Mouse (Mus musculus) CH12.LX (cell line): ENCODE measurements at regions not wholly inside any gene's neighbourhood (a gene's known extent, or its start where the extent isn't known, plus 50 kb on each side); places are given as distances from the start of the nearest gene placed in this dataset.
A peak's percentile ranks its signal among the peaks of the same experiment; 100 is the strongest.

ENCODE experiments used
- CTCF ChIP-seq, 2 experiments: IDR thresholded peaks in 1 of 2; conservative IDR thresholded peaks in 1 of 2; 2 replicates each; pipeline ENCODE4 v1.5.1; 2011 to 2012; ENCODE audit warnings: low read depth in 2 of 2, low read length in 2 of 2, improper control_type of control experiment in 1 of 2, inconsistent platforms in 1 of 2, mild to moderate bottlenecking in 1 of 2, moderate library complexity in 1 of 2
- E2F4 ChIP-seq: IDR thresholded peaks from 2 replicates; pipeline ENCODE4 v1.6.1; 2011; ENCODE audit warnings: low read depth, low read length, improper control_type of control experiment; ENCODE audit not compliant: insufficient replicate concordance
- ELF1 ChIP-seq: IDR thresholded peaks from 2 replicates; pipeline ENCODE4 v1.6.1; 2014; ENCODE audit warnings: low read depth, mild to moderate bottlenecking, inconsistent platforms, low read length, improper control_type of control experiment
- ETS1 ChIP-seq: conservative IDR thresholded peaks from 2 replicates; pipeline ENCODE4 v1.6.1; 2012; ENCODE audit warnings: low read depth, mild to moderate bottlenecking, inconsistent platforms, low read length, improper control_type of control experiment, moderate library complexity
- HCFC1 ChIP-seq: IDR thresholded peaks from 2 replicates; pipeline ENCODE4 v1.6.1; 2012; ENCODE audit warnings: low read depth, mild to moderate bottlenecking, inconsistent platforms, low read length, improper control_type of control experiment
- MAX ChIP-seq: IDR thresholded peaks from 2 replicates; pipeline ENCODE4 v1.6.1; 2011; ENCODE audit warnings: low read length, improper control_type of control experiment
- POLR2A ChIP-seq: IDR thresholded peaks from 2 replicates; pipeline ENCODE4 v1.6.1; 2011; ENCODE audit warnings: low read depth, mild to moderate bottlenecking, improper control_type of control experiment, low read length
- SMC3 ChIP-seq: IDR thresholded peaks from 2 replicates; pipeline ENCODE4 v1.6.1; 2011; ENCODE audit warnings: low read depth, low read length, improper control_type of control experiment

DNA sequence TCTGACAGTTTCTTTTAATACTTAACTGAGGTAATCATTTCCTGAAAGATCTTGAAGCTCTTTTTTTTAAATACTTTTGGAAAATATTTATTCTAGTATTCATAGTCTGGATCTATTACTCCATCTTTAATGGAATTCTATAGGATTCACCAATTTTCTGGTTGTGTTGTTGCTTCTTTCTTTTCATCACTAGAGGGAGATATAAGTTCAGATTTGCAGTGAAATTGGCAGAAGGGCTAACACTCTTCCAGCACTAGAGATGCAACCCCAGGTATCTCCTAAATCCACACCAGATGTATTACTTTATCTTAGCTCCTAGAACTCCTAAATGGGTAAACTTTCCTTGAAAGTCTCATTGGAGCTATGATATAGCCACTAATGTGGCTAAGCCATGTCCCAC lies 99.4 kb upstream of the Vgll3 start:
- TF ChIP-seq POLR2A (no peak), HCFC1 (no peak), CTCF (conservative IDR thresholded peaks at IDR 0.05 in 1 of 2, IDR thresholded peaks at IDR 0.05 in 1 of 2; ENCODE audit: low read depth in 2 of 2, low read length in 2 of 2) (peak in 1 of 2 experiments; percentile 32; a peak in 1 of 4 replicates), E2F4 (no peak), ETS1 (no peak), MAX (no peak), SMC3 (no peak), ELF1 (no peak)
